ENCODE assay signal across 8 mouse cellular contexts in genomic region chr8:126524233-126524985, GRCm38 (mm10). TPM values are rescaled to one million over a fixed set of nuclear protein-coding genes. Genes with fewer than 3 reads are reported as not detected.
DNase-seq lines count a peak whose midpoint lies in the region; ATAC-seq lines count a peak whose summit lies in the region.
"Had no signal": no experiment of that assay in that cellular context is flagged by ENCODE, and none has a peak within 500 bp of the region (broad histone marks: within the 10 kb centered on the region; RNA-seq: fewer than 3 reads in every experiment).

No protein-coding gene starts in this region.

- H3K27ac ChIP-seq in intestine, embryonic 15.5 days = peak overlapping the region; percentile 69
- H3K27ac ChIP-seq: midbrain, embryonic 12.5 days had no signal

- no peak overlapping the region for H3K4me2 ChIP-seq in intestine, embryonic 15.5 days (replicated peaks)
- H3K4me2 ChIP-seq: midbrain, embryonic 12.5 days had no signal

- 54% methylated on average over 18 of the region's 18 CpGs for WGBS in intestine, embryonic 15.5 days

- peak; percentile 99 for DNase-seq in NIH3T3 (ENCODE audit: low read depth)
- peak; percentile 89 for DNase-seq in adrenal gland, postnatal 14 days
- peak; percentile 78 to 95 for DNase-seq in frontal cortex, postnatal 36 days (ENCODE audit: low spot score in 2 of 2)
- DNase-seq in left cerebral cortex, postnatal 10 days (ENCODE audit: extremely low spot score in 1 of 2, low spot score in 2 of 2) = peak; percentile 89
- DNase-seq in right cerebral cortex, adult 18-20 months = peak; percentile 88

- no peak overlapping the region for H3K4me3 ChIP-seq in intestine, embryonic 15.5 days (replicated peaks)
- H3K4me3 ChIP-seq: midbrain, embryonic 12.5 days had no signal

- peaks cover 22% of the 10 kb centered on the region for H3K4me1 ChIP-seq in intestine, embryonic 15.5 days (replicated peaks)

- ATAC-seq in intestine, embryonic 15.5 days = peak; percentile 54; the same call in 1 of the 2 replicates
- no peak for ATAC-seq in erythroblast, adult 5-6 weeks (replicated peaks; ENCODE audit: low FRiP score, poor library complexity, severe bottlenecking)

- H3K9ac ChIP-seq in intestine, embryonic 15.5 days = no peak overlapping the region
- H3K9ac ChIP-seq: midbrain, embryonic 12.5 days had no signal

- H3K27me3 ChIP-seq in intestine, embryonic 15.5 days (replicated peaks) = no peaks in the 10 kb centered on the region
- H3K27me3 ChIP-seq: midbrain, embryonic 12.5 days had no signal

- no peaks in the 10 kb centered on the region for H3K36me3 ChIP-seq in intestine, embryonic 15.5 days
- H3K36me3 ChIP-seq: midbrain, embryonic 12.5 days had no signal

- intact Hi-C loops in left cerebral cortex, postnatal 10 days (cut with DNase I) = loop anchor here (5.0 to 10.0 kb wide), 2 partner anchors 63 to 140 kb away; no protein-coding TSS in a partner anchor

- no peaks in the 10 kb centered on the region for H3K9me3 ChIP-seq in intestine, embryonic 15.5 days
- H3K9me3 ChIP-seq: midbrain, embryonic 12.5 days had no signal

RNA-seq across cellular contexts. Expression of gene Tarbp1, which starts 49.5 kb away (rescaled TPM):
- total RNA-seq in adrenal gland, postnatal 14 days (2021) = 9.4 and 10.0 TPM in 2 replicates
- 3.0 and 3.1 TPM in 2 replicates for polyA plus RNA-seq in intestine, embryonic 15.5 days (2015; fragmentation: Nextera tagmentation; extraction: Ambion mirVana)
- 1 to 10 TPM; 3.7 to 4.5 TPM for total RNA-seq in left cerebral cortex, postnatal 10 days (2021)
- total RNA-seq in erythroblast, adult 5-6 weeks (2015; ENCODE audit: low replicate concordance) = 0.84 and 3.1 TPM in 2 replicates
- total RNA-seq in erythroblast, adult 5-6 weeks (2017; ENCODE audit: low replicate concordance) = 0.98 and 1.4 TPM in 2 replicates
